Mouse (Mus musculus) testis, postnatal 14 days (tissue): ENCODE measurements at regions not wholly inside any gene's neighbourhood (a gene's known extent, or its start where the extent isn't known, plus 50 kb on each side); places are given as distances from the start of the nearest gene placed in this dataset.

ENCODE experiments used
- DNase-seq: peaks from one replicate; pipeline ENCODE4 v3.0.0; 2021; ENCODE audit warnings: low spot score

DNA sequence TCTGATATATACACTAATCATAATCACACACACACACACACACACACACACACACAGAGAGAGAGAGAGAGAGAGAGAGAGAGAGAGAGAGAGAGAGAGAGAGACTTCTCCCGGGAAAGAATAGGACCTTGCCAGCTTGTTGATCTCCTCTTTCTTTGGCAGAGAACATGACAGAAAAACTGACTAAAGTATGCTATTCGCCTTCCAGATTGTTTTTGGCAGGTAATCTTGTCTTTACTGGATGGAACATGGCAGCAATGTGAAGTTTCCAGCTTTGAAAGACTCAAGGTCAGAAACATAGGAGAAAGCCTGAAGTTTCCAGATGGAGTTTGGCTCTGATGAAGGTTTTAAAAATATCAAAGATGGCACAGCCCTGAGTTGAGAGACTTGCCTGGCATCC, 87.8 kb upstream of the Cpm start:
- no peak for DNase-seq

DNA sequence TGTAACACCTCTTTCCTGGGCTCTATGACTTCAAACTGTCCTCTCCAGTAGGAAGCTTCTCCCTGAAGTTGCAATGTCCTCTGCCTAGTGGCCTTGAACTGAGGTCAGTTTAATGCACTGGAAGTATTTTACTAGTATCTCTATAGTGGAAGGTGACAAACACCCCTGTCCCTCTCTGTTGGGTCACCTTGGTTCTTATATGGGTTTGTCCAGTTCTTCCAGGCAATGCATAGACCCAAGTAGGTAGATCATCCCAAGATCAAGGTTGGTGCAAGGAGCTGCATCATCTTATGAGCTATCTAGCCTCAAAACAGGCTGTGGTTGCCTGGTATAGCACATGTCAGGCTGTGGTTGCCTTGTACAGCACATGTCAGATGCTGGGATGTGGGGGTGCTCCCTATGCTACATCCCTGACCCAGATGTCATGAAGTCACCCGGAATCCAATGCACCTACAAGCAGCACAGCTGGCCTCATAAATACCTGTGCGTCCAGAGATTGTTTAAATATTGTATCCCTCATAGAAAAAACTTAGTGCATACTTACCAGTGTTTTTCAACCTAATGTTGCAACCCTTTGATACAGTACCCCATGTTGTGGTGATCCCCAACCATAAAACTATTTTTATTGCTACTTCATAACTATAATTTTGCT, 88.4 kb upstream of the Cpm start:
- DNase-seq: no peak

DNA sequence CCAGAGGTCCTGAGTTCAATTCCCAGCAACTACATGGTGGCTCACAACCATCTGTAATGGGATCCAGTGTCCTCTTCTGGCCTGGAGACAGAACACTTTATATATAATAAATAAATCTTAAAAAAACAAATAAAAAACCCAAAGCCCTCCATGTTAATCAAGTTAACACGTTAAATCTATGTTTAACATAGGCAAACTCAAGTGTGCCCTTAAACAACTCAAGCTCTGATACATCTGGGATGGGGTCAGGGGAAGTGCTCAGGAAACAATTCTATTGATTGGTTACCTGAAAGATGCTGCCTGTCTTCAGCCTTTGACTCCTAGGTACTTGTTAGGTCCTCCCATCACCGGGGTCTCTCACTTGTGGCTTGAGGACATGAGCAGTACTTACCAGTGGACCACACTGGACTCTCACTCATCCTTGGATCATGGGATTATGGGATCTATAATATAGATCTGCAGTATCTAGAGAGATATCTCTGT, 89.1 kb upstream of the Cpm start:
- no peak for DNase-seq

DNA sequence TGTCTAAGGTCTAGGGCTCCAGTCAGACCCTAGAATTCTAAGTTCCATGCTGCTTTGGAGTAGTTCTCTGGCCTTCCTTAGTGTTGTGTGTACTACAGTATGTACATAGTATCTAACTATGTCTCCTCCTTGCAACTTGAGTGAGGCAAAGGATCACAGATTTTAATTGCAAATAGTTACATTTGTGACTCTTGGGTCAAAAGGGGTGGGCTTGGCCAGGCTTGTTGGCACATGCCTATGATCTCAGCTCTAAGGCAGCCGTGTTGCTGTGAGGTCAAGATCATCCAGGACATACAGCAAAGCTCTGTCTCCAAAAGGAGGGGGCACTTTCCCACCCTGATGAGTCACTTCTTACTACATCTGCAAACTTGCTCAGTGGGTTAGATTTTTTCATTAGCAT, 89.8 kb upstream of the Cpm start:
- DNase-seq: no peak

DNA sequence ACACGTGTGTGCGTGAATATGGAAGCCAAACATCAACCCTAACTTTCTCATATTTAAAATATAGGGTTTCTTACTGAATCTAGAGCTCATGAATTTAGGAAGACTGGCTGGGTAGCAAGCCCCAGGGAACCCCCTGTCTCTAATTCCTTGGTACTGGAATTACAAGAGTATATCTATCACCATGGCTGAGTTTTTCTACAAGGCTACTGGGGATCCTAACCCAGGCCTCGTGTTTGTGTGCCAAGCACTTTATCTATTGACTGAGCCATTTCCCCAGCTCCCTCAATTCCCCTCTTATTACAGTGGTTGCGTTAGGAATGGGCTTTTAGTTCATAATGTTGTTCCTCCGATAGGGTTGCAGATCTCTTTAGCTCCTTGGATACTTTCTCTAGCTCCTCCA, 90.6 kb upstream of the Cpm start:
- no peak for DNase-seq

DNA sequence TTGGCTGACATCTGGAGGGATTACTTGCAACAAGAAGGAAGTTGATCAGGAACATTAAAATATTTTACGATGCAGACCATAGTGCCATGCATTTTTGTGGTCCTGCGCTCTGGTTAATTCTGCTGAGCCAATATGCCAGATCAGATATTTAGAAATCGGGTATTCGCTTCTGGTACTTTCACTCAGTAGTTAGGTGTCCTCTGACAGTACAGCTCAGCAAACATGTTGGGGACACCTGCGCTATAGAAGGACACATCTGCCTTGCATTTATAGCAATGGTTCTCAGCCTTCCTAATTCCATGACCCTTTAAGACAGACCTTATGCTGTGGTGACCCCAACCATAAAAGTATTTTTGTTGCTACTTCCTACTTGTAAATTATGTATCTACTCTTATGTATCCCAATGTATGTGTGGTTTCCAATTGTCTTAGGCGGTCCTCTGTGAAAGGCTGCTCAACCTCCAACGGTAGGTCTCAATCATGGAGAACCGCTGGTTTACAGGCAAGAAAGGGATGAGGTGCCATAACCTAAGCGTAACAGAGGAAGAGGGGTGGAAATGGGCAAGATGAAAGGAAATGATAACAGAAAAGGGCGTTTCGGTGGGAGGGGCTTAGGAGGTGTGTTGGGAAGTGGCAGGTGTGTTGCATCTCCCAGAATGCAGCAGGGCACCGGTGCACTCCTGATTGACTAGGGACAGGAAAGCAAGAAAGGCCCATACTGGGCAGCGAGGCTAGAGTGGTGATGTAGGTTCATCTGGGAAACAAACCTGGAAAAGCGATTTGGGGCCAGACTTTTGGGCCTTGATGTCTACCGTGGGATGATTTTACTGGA, 92.3 kb upstream of the Cpm start:
- no peak for DNase-seq

DNA sequence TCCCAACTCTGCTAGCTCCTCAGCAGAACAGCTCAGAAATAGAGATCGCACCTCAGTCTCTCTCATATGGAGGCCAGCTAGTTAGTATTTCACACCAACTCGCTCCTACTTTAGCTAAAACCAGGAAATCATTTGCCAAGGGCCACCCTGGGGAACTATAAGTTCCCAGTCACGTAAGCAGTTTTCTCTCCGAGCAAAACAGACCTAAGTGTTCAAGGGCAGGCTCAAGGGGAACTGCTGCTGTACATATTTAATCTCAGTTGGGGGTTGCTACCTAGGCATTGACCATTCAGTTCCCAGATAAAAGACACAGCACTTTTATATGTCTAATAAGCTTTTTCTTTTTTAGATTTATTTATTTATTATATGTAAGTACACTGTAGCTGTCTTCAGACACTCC, 93.5 kb upstream of the Cpm start:
- DNase-seq: no peak

DNA sequence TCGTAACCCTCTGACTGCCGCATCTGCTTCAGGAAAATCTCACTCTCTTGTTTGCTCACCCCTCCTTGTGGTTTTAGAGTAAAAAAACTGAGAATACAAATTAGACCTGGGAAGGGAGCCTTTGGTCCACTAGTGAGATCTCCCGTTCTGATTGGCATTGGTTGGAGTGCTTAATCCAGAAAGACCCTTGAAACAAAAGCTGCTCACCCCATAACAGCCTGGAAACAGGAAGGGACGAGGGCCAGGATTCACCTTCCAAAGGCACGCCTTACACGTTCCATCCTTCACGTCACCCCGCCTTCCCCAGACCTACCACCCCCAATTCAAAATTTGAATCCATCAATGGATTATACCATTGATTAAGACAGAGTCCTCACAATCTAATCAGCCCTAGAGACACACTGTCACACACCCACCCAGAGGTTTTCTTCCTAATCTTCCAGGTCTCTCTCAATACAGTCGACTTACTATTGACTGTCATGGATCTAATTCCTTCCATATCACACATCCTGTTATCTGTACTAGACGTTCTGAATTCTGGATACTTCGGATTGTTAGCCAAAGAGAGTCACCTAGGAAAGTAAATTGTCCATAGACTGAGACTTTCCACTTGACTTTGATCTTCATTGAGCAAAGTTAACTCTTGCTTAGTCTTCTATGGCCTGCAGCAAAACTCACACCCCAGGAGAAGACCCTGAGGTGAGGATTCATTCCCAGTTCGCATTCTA, 94.1 kb upstream of the Cpm start:
- no peak for DNase-seq

DNA sequence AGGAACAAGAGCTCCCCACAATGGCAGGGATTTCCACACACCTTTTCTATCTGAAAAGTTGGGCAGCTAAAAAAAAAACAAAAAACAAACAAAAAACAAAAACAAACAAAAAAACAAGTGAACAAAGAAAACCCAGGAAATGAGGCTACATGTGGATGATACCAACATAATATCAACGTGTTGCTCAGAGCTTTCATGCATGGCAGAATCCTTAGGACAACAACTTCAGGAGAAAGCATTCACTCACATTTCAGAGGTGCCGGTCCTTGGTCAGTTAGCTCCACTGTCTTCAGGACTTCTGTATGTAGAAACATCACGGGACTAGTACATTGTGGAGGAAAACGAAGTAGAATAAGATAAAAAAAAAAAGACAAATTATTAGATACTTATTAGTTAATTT, 94.8 kb upstream of the Cpm start:
- DNase-seq: no peak

DNA sequence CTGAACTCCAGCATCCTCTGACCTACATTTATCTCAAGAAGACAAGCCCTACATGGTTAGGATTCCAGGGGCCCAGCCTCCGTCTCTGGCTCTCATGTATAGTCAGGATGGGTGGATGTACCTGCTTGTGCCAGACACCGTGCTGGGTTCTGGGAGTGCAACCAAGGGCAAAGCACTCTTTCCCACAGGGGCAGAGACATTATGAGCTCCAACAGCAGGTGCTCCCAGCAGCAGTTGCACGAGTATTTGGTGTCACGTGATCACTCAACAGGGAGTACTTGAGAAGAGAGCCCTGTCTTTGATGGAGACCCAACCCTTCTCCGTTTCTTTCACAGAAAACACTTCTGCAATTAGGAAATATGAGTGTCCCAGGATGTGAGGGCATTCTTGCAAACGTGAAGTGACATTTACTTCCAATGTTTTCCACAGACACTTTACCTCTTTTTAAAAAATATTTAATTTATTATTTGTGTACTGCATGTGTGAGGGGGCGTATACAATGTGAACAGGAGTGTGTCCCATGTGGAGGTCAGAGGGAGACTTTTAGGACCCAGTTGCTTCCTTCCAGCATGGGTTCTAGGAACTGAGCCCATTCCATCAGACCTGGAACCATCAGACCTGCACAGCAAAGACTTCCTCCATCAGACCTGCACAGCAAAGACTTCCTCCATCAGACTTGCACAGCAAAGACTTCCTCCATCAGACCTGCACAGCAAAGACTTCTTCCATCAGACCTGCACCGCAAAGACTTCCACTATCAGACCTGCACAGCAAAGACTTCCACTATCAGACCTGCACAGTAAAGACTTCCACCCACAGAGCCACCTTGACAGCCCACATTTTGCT, 95.5 kb upstream of the Cpm start:
- DNase-seq: no peak

DNA sequence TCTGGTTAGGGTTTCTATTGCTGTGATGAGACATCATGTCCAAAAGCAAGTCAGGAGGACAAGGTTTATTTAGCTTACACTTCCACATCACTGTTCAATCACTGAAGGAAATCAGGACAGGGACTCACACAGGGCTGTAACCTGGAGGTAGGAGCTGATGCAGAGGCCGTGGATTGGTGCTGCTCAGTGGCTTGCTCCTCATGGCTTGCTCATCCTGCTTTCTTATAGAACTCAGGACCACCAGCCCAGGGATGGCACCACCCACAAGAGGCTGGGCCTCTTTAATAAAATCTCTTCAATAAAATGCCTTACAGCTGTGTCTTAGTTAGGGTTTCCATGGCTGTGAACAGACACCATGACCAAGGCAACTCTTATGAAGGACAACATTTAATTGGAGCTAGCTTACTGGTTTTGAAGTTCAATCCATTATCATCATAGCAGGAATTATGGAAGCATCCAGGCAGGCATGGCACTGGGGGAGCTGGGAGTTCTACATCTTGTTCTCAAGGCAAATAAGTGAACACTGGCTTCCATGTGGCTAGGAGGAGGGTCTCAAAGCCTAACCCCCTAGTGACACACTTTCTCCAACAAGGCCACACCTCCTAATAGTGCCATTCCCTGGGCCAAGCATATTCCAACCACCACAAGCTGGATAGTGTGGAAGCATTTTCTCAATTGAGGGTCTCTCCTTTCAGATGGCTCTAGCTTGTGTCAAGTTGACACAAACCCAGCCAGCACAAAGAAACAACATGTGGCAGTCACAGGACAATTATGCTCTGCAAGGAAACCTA, 96.4 kb upstream of the Cpm start:
- no peak for DNase-seq

DNA sequence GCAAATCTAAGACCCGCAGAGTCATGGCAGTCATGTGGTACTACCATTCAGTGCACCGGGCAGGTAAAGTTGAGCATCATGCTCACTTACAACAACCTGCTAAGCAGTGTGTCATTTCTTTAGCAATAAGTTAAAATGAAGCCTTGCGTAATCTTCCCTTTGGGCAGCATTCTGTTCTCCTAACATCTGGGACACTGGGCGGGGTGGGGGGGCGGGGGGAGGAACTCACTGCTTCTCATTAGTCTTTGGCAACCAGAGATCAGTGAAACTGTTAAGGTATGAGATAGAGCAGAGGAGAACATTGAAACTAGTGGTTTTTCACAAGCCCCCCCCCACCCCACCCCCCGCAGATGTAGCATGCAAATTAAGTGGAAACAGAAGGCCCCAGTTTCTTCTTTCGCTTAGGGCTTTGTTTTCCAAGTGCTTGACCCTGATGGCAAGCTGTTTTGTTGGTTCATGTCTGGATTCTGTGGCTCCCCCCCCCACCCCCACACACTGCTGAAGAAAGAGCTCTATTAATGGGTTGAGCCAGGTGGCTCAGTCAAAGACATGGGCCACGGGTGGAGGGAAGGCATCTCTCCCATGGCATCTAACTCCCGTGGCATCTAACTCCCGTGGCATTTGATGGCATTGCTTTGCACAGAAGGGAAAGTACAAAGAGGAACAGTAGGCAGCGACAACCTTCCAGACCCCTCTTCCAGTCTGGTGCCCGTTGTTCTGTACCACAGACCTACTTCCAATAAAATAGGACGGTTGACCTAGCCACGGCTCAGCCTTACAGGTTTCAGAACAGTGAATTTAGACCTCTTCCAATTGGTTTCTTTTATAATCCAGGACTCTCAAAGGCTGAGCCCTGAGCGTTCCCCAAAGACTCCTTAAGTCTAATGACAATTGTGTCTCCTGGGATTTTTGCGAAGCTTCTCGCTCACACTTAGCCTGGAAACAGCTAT, 97.2 kb upstream of the Cpm start:
- no peak for DNase-seq

DNA sequence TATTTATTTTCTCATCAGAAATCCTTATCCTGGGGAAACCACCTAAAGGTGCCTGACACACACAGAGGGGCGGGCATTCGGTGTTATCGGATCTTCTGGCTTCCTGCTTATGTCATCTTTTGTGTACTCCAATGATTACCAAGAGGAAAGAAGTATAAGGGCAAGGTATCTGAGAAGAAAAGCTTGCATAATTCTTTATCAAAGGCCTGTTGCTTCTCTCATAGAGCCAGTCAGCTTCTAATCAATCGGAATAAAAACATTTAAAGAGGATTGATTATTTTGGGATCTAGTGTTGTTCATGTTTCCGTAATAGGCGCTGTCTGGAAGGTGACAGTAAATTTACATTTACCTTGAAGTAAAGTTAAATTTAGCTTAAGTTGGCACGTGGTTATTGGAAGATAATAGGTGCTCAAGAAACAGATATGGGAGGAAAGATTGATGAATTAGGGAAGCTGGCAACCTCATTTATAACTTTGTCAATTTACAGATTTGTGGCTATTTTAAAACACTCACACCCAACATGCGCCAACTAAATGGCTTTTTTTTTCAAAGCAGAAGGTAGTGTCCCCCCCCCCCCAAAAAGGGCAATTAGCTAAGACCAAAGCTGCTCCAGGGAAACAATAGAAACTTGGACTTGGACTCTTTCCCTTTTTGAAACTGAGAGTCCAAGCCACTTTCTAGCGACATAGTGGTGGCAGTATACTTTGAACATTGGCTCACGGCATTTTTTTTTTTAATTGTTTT, 98.3 kb upstream of the Cpm start:
- no peak for DNase-seq

DNA sequence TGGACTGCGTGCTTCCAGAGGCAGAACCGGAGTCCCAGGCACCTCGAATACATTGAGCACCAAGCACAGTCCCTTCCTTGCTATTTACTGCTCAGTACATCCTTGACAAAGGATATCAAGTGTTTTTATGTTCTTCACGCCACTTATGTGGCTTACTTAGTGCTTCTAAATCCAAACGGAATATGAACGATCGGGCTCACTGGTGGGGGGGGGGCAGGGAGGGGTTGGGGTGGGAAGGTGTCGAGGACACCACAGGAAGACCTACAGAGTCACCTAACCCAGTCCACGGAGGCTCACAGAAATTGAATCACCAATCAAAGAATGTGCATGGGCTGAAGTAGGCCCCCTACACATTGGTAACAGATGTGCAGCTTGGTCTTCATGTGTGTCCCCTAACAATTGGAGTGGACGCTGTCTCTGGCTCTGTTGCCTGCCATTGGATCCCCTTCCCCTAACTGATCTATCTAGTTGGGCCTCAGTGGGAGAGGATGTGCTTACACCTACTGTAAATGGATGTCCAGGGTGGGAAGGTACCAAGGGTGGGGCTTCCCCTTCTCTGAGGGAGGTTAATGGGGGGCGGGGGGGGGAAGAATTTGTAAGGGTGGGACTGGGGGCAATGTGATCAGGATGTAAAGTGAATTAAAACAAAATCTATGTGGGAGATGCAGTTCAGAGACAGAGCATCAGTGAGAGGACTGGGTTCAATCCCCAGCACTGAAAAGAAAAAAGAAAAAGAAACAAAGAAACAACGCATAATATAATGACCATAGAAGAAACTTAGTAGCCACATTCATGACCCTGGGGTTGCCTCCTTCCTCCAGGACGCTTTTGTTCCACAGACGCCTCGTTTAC, 99.1 kb upstream of the Cpm start:
- no peak for DNase-seq

DNA sequence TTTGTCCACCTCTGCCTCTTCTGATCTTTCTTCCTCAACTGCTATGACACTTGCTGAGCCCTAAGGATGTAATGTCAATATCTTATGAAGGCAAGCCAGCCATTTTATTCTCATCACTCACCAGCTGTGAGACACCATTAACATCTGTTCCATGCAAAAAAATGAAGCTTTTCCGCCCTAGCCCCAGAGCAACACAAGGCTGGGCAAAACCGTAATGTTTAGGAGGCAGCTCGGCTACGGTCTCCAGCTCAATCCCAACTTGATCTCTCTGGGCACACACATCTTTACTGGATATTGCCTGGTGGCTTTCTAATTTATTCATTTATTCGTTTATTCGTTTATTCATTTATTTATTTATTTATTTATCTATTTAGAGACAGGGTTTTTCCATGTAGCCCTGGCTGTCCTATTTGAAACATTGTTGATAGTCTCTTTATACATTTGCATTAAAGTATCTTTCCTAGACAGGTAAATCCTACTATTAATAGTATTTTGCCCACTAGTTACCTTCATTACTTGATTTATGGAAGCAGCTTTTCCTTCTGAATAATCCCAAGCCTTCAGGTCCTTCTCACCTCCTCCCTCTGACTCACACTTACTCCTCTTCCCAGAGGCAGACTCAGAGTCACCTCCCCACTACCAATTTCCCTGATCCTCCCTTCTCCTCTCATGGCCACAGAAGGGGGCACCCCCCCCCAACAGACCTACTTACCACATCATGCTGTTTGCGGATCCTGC, 99.9 kb upstream of the Cpm start:
- no peak for DNase-seq

DNA sequence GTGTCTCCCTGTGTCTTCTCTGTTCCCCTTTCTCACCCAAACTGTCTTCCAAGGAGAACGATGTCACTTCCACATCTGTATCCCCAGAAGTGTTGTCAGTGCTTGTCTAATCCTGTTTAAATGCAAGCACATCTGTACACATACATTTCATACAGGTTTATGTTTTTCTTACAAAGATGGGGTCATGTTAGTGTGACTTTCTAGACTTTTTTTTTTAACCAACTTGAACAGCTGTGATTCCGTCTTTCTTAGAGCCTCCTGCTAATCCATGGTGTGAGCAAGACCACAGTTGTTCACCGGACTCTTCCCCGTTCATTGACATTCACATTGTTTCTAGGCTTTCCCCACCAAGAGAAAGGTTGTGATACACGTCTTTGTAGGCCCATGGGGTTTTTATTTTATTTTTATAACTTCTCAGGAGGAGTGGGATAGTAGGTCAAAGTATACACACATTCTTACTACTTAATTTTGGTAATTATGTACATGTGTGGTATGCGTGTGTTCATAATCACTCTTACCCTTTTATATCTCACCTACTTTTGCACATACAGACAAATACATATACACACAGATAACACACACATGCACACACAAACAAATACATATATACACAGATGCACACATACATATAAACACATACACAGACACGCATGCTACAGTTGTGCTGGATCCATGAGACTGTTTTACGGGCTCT, 100.6 kb upstream of the Cpm start:
- no peak for DNase-seq

DNA sequence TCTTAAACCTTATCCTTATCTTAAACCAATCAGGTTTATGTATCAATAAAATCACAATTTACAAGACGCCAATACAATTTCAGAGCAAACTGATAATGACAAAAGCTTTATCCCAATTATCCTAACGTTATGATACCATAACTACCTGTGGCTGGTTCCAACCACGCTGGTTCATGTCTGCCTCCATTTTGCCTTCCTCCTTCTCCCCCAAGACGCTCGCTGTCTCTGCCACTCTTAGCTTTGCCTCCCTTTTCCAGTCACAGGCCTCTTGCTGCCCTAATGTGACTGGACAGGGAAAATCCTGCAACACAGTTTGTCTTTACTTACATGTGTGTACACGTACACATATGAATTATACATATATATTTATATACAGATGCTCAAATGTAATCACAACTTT, 101.3 kb upstream of the Cpm start:
- DNase-seq: no peak
